Mouse (Mus musculus) ES-Bruce4 (cell line): Measurements from ENCODE around the gene Clpsl2. TPM values are rescaled to one million over a fixed set of nuclear protein-coding genes. Genes with fewer than 3 reads are reported as not detected.
A peak's percentile ranks its signal among the peaks of the same experiment; 100 is the strongest.

Experiments used
- H3K27ac ChIP-seq: 2 replicates; pipeline ENCODE4 v1.5.1; 2012; ENCODE audit warnings: low read length, inconsistent platforms; ENCODE audit not compliant: insufficient read depth
- H3K27me3 ChIP-seq: 2 replicates; pipeline ENCODE4 v1.6.1; 2012; ENCODE audit warnings: mild to moderate bottlenecking, low read length, inconsistent platforms; ENCODE audit not compliant: control insufficient read depth, poor library complexity, insufficient read depth, severe bottlenecking
- H3K36me3 ChIP-seq: 2 replicates; pipeline ENCODE4 v1.6.1; 2012; ENCODE audit warnings: inconsistent platforms, mild to moderate bottlenecking, low read length, moderate library complexity; ENCODE audit not compliant: control insufficient read depth, poor library complexity, insufficient read depth, severe bottlenecking
- H3K4me1 ChIP-seq: one replicate; pipeline ENCODE4 v1.8.1; 2011; ENCODE audit warnings: low read length; ENCODE audit not compliant: control insufficient read depth, insufficient read depth
- H3K4me3 ChIP-seq: 2 replicates; pipeline ENCODE4 v1.5.1; 2011; ENCODE audit warnings: low read depth, mild to moderate bottlenecking, low read length
- H3K9ac ChIP-seq: 2 replicates; pipeline ENCODE4 v1.6.1; 2012; ENCODE audit warnings: low read depth, mild to moderate bottlenecking, inconsistent platforms; ENCODE audit not compliant: poor library complexity, severe bottlenecking
- H3K9me3 ChIP-seq: replicated peaks from 2 replicates; pipeline ENCODE4 v1.6.1; 2012; ENCODE audit warnings: mild to moderate bottlenecking, low read length, inconsistent platforms; ENCODE audit not compliant: control insufficient read depth, poor library complexity, insufficient read depth, severe bottlenecking
- CTCF ChIP-seq: IDR thresholded peaks from one replicate; pipeline ENCODE4 v1.8.1; 2011; ENCODE audit warnings: low read depth, low read length
- EP300 ChIP-seq: IDR thresholded peaks from 2 replicates; pipeline ENCODE4 v1.6.1; 2011; ENCODE audit warnings: low read depth, low read length; ENCODE audit not compliant: insufficient read depth
- POLR2A ChIP-seq: IDR thresholded peaks from one replicate; pipeline ENCODE4 v1.8.1; 2011; ENCODE audit warnings: low read length; ENCODE audit not compliant: insufficient read depth
- polyA plus RNA-seq: library from polyadenylated mRNA; stranded (reverse); fragments of >200 nt; gene quantifications from 2 replicates; pipeline ENCODE4 v1.2.4, GENCODE M21; 2011; ENCODE audit warnings: low read depth; ENCODE audit not compliant: missing spikeins, insufficient read depth, insufficient read length

Gene Clpsl2
- polyA plus RNA-seq, 1 experiment, result not detected

DNA sequence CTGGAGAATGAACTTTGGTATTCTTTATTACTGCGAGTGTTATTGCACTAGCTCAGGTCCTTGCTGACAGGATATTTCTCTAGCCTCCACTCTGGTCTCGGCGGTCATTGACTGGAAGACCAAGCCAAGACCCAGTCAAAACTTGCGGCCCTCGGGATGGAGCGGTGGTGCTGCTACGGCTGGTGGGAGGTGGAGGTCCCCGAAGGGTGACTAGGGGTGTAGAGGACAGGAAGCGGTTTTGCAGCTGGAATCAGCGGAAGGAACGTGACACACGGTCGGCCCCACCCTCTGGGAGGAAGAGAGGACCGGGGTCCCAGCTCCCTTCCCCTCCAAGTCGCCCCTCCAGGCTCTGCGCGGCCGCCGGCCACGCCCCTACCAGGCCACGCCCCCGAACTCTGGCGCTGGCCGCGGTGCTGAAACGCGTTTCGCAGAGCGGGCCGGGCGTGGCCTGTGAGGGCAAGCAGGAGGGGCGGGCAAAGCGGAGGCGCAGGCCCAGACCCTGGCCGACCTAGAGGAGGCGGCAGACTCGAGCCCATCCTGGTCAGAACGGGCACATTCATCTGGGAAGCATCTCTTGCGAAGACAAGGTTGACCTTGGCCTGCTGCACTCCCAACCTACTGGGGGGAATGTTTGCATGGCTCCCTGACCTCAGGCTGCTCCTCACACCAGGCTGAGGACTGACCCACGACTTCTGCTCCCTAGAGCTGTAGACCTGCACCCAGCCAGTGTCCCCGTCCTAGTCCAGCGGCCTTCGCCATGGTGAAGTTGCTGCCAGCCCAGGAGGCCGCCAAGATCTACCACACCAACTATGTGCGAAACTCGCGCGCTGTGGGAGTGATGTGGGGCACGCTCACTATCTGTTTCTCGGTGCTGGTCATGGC is 26.3 kb downstream of the Clpsl2 start, which contains the start of gene Lhfpl5:
Lhfpl5 (plus strand) TSS at position 398 of the 882 bp plus-strand sequence.
- Histone ChIP-seq H3K4me1 (no peaks in the 10 kb centered on the region), H3K36me3 (no peaks in the 10 kb centered on the region), H3K4me3 (peak within 1 kb of the TSS; percentile 59), H3K27me3 (no peaks in the 10 kb centered on the region), H3K9me3 (no peaks in the 10 kb centered on the region), H3K9ac (no peak within 1 kb of the TSS), H3K27ac (no peak within 1 kb of the TSS)
- TF ChIP-seq EP300, result peak; percentile 44; the same call in 1 of the 2 replicates
- no peak for TF ChIP-seq CTCF
- no peak for TF ChIP-seq POLR2A

DNA sequence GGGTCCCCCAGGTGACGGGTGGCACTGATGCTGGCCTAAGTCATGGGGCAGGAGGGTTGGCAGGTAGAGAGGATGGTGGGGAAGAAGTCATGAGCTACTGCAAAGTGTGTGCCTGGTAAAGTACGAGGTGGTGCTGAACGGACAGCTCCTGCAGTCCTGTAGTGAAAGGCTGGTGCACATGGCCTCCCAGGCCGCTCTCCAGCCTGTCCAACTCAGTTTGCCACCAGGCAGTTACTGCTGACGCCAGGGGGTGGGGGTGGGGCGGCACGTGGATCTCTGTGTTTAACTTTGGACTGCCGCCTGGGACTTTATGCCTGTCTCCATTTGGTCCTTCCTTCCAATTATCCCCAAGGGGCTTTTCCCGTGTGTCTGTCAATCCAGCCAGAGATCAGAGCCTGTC is 31.2 kb downstream of the Clpsl2 start:
- Histone ChIP-seq H3K9me3 (no peaks in the 10 kb centered on the region), H3K4me3 (no peak overlapping the region), H3K36me3 (no peaks in the 10 kb centered on the region), H3K27me3 (no peaks in the 10 kb centered on the region), H3K4me1 (peaks cover 2% of the 10 kb centered on the region), H3K9ac (no peak overlapping the region), H3K27ac (no peak overlapping the region)
- no peak for TF ChIP-seq POLR2A
- peak; percentile 31; the same call in 1 of the 2 replicates for TF ChIP-seq EP300

DNA sequence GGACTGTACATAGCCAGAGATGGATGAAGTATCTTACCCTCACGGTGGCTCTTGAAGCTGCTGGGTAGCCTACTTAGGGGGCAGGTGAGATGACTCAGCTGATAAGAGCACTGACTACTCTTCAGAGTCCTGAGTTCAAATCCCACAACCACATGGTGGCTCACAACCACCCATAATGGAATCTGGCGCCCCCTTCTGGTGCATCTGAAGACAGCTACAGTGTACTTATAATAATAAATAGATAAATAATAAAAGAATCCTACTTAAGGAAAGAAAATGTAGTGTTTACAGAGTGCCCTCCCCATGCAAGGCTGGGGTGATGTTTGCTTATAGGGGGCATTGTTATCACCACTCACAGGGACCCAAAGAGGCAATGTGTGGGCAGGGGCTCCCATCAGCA is 31.8 kb downstream of the Clpsl2 start:
- H3K9me3 ChIP-seq, result no peaks in the 10 kb centered on the region
- TF ChIP-seq POLR2A (no peak), EP300 (no peak), CTCF (no peak)
- no peaks in the 10 kb centered on the region for H3K27me3 ChIP-seq
- no peak overlapping the region for H3K9ac ChIP-seq
- no peak overlapping the region for H3K4me3 ChIP-seq
- no peak overlapping the region for H3K27ac ChIP-seq
- peaks cover 4% of the 10 kb centered on the region for H3K4me1 ChIP-seq
- H3K36me3 ChIP-seq, result no peaks in the 10 kb centered on the region

DNA sequence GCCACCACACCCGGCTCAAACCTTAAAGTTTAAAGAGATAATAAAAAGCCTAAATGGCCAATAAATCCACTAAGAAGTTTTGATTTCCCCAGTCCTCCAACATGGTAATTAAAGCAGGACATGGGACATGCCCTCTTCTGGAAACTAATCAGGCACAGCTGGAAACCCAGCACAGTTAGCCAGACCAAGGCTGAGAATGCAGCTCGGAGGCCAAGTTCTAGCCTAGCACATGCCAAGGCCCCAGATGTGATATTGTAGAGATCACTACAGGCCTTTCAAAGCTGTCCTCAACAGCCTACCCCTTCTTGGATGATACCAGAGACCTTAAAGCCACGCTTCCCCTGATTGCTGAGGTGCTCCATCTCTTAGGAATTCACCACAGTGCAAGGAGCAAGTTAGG is 37.3 kb downstream of the Clpsl2 start:
- no peaks in the 10 kb centered on the region for H3K9me3 ChIP-seq
- H3K4me3 ChIP-seq, result no peak overlapping the region
- H3K36me3 ChIP-seq, result peaks cover 20% of the 10 kb centered on the region
- no peak for TF ChIP-seq CTCF
- no peak for TF ChIP-seq POLR2A
- TF ChIP-seq EP300, result no peak
- peaks cover 10% of the 10 kb centered on the region for H3K4me1 ChIP-seq
- no peak overlapping the region for H3K27ac ChIP-seq
- no peaks in the 10 kb centered on the region for H3K27me3 ChIP-seq
- H3K9ac ChIP-seq, result no peak overlapping the region

DNA sequence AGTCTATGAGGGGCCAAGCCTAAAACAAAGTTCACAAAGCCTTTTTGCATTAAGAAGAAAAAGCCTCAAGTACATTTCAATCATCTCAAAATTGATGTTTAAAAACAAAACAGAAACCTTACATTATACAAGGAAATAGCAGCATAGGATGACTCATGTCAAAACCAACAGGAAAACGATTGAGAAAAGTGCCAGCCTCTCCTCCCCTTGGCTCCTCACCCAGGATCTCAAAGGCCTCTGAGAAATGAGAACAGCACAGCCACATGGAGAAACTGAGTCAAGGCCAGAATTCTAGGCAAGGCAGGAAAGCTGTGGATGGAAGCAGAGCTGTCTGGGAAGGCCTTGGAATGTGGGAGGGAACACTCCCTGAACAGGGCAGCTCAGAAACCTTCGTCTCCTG is 39.4 kb downstream of the Clpsl2 start:
- peaks cover 38% of the 10 kb centered on the region for H3K36me3 ChIP-seq

DNA sequence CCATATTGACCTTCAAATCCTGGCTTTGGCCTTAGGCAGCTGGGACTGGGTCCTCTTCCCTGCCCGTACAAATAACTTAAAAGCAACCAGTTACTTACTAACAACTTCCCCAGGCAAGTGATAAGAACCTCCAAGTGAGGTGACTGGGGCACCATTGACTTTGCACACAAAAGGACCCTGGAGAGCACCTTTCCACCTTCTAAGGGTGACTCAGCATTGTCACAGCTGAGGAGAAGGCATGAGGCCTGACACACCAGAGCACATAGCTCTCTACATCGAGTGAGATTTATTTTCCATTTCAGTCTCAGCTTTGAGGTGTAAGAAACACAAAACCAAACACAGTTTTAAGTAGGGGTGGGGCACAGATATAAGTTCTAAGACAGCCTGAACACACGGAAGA is 41.4 kb downstream of the Clpsl2 start:
- Histone ChIP-seq H3K36me3 (peaks cover 38% of the 10 kb centered on the region), H3K9me3 (no peaks in the 10 kb centered on the region), H3K9ac (no peak overlapping the region), H3K4me1 (peaks cover 18% of the 10 kb centered on the region), H3K27me3 (no peaks in the 10 kb centered on the region), H3K4me3 (no peak overlapping the region), H3K27ac (peak overlapping the region; percentile 20; the same call in 1 of the 2 replicates)
- TF ChIP-seq EP300 (0 out of 2 replicates have a peak, but pooled peaks have one; percentile 37), CTCF (no peak), POLR2A (no peak)

More for the DNA sequence above, 39.4 kb downstream of the Clpsl2 start:
- Histone ChIP-seq H3K4me1 (peaks cover 21% of the 10 kb centered on the region), H3K27me3 (no peaks in the 10 kb centered on the region), H3K9me3 (no peaks in the 10 kb centered on the region), H3K27ac (0 out of 2 replicates have a peak overlapping the region, but pooled peaks have one; percentile 63), H3K9ac (no peak overlapping the region), H3K4me3 (no peak overlapping the region)
- no peak for TF ChIP-seq EP300
- no peak for TF ChIP-seq POLR2A
- no peak for TF ChIP-seq CTCF
